Mouse (Mus musculus): ENCODE measurements around the gene Carns1.
A peak's percentile ranks its signal among the peaks of the same experiment; 100 is the strongest.
"Not testable (repeated sequence)": the region's sequence is repeated elsewhere in the genome, so short reads cannot be mapped to it uniquely, and the experiment has no call there.

Carns1 gene

GRCm38 (mm10) chr19:4149283-4149682 is 26.0 kb downstream of the Carns1 start:
- no peak for DNase-seq

GRCm38 (mm10) chr19:4148819-4149218 is 26.5 kb downstream of the Carns1 start:
- no peak for DNase-seq

GRCm38 (mm10) chr19:4148491-4148806 is 26.8 kb downstream of the Carns1 start, which contains the start of gene Coro1b:
Gene Coro1b (plus strand): TSS chr19:4148619.
- peak; percentile 95 for DNase-seq

- peak; percentile 31 for DNase-seq
These were observed 27.3 kb downstream of the Carns1 start for GRCm38 (mm10) chr19:4147782-4148490.

GRCm38 (mm10) chr19:4147022-4147405 is 28.3 kb downstream of the Carns1 start:
- DNase-seq = peak; percentile 33

GRCm38 (mm10) chr19:4146366-4147021 is 28.8 kb downstream of the Carns1 start:
- DNase-seq = peak; percentile 32

GRCm38 (mm10) chr19:4145936-4146335 is 29.3 kb downstream of the Carns1 start:
- peak; percentile 34 for DNase-seq

- no peak for DNase-seq
These were observed 30.5 kb downstream of the Carns1 start for GRCm38 (mm10) chr19:4144550-4145498.

GRCm38 (mm10) chr19:4143759-4144268 is 31.5 kb downstream of the Carns1 start, which contains the start of gene Cabp4:
Gene Cabp4 (minus strand): TSS chr19:4144033.
- no peak for DNase-seq

- DNase-seq = peak; percentile 45
These were observed 32.7 kb downstream of the Carns1 start for GRCm38 (mm10) chr19:4142416-4143173.

- DNase-seq = no peak
These were observed 35.1 kb downstream of the Carns1 start for GRCm38 (mm10) chr19:4140147-4140546.

- no peak for DNase-seq
These were observed 35.8 kb downstream of the Carns1 start, which contains the start of gene Gpr152 for GRCm38 (mm10) chr19:4139446-4139845. Gene Gpr152 (plus strand): TSS chr19:4139787.

- no peak for DNase-seq
These were observed 37.4 kb downstream of the Carns1 start for GRCm38 (mm10) chr19:4137913-4138312.

GRCm38 (mm10) chr19:4136463-4136862 is 38.8 kb downstream of the Carns1 start:
- DNase-seq = no peak

GRCm38 (mm10) chr19:4135963-4136345 is 39.3 kb downstream of the Carns1 start:
- DNase-seq = peak; percentile 26

GRCm38 (mm10) chr19:4135229-4135962 is 39.9 kb downstream of the Carns1 start:
- not testable (repeated sequence) for DNase-seq

GRCm38 (mm10) chr19:4134354-4134753 is 40.9 kb downstream of the Carns1 start:
- DNase-seq = no peak

GRCm38 (mm10) chr19:4131768-4132167 is 43.5 kb downstream of the Carns1 start:
- DNase-seq = no peak

- DNase-seq = no peak
These were observed 44.2 kb downstream of the Carns1 start for GRCm38 (mm10) chr19:4131075-4131474.

- no peak for DNase-seq
These were observed 45.2 kb downstream of the Carns1 start for GRCm38 (mm10) chr19:4130106-4130505.

GRCm38 (mm10) chr19:4129462-4129861 is 45.8 kb downstream of the Carns1 start:
- DNase-seq = no peak
